Mouse (Mus musculus): ENCODE measurements at regions not wholly inside any gene's neighbourhood (a gene's known extent, or its start where the extent isn't known, plus 50 kb on each side); places are given as distances from the start of the nearest gene placed in this dataset.

DNA sequence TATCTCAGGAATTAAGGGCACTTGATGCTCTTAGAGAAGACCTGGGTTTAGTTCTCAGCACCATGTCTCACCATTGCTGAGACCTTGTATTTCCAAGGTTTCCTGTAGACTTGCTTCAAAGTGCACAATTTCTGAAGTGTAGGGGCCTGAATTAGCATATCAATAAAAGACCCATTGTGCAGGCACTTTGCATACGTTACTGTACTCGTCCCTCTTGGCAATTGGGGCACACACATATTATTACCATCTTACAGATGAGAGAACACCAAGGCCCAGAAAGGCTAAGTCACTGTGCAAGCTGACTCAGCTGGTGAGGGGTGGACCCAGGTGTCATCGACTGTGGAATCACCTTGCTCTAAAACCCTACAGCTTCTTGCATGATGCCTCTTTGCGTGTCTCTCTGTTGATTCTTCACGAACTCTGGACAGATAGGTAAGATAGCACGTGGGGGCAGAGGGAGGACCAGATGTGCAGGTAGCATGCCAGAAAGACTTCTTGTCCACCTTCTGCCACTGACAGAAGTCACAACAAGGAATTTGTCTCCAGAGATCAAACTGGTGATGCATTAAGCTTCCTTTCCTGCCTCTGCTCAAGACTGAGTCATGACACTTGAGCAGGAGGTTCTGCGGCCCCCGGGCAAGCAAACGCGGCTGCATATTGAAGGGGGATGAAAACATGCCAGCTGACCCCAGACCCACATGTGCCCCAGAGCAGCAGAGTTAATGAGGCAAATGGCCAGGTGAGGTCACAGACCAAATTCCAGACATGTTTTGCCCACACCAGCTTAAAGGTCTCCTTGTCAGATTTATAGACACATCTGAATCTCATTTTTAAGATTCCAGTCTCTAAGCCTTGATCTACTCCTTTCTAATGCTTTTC, 167.7 kb upstream of the Tut7 start:
- H3K4me1 ChIP-seq (ENCODE audit: control insufficient read depth, insufficient read depth, low read length) = no peaks in the 10 kb centered on the region
- ATAC-seq (ENCODE audit: insufficient read depth, low FRiP score, low TSS enrichment) (no peak), DNase-seq (ENCODE audit: low spot score) (no peak)
- no peak overlapping the region for H3K4me2 ChIP-seq (ENCODE audit: low read depth)
- no peaks in the 10 kb centered on the region for H3K27me3 ChIP-seq (ENCODE audit: control insufficient read depth, insufficient read depth, low read length)
- H3K9me3 ChIP-seq (ENCODE audit: control insufficient read depth, low read length) = no peaks in the 10 kb centered on the region
- 63% methylated on average over 10 of the region's 10 CpGs for WGBS
- no peak overlapping the region for H3K4me3 ChIP-seq (ENCODE audit: low read depth, low read length)
- no peak overlapping the region for H3K27ac ChIP-seq (ENCODE audit: low read depth, low read length)
- no peaks in the 10 kb centered on the region for H3K36me3 ChIP-seq (ENCODE audit: control insufficient read depth, insufficient read depth, low read length)
- no peak overlapping the region for H3K9ac ChIP-seq (ENCODE audit: low read length)

DNA sequence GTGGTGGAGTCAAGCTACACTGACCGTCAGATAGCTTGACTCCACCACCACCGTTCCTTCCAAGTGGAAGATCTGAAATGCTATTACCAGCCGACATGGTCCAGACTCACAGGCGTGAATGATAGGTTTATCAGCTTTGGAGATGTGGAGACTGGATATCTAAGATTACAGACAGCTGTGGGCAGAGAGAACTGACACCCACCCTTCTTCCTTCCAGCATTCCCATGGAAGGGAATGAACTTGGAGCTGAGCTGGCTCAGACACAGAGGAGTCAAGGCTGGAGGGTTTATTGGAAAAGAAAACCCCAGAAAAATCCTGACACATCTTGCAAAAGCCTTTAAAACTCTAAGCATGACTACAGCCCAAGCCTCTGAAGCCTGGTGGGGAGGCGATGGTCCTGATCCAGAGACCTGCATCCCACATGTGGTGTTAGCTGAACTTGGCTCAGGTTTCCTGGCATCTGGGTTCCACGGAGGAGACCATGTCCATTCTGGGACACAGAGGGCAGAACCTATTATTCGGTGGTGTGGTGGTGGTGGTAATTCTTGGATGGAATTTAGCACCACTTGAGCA, 165.5 kb upstream of the Tut7 start:
- no peak overlapping the region for H3K4me2 ChIP-seq (ENCODE audit: low read depth)
- H3K27ac ChIP-seq (ENCODE audit: low read depth, low read length) = no peak overlapping the region
- WGBS = 81% methylated on average over 7 of the region's 7 CpGs
- H3K27me3 ChIP-seq (ENCODE audit: control insufficient read depth, insufficient read depth, low read length) = no peaks in the 10 kb centered on the region
- DNase-seq (ENCODE audit: low spot score) = no peak
- no peak for ATAC-seq (ENCODE audit: insufficient read depth, low FRiP score, low TSS enrichment)
- no peaks in the 10 kb centered on the region for H3K4me1 ChIP-seq (ENCODE audit: control insufficient read depth, insufficient read depth, low read length)
- no peak overlapping the region for H3K4me3 ChIP-seq (ENCODE audit: low read depth, low read length)
- H3K36me3 ChIP-seq (ENCODE audit: control insufficient read depth, insufficient read depth, low read length) = no peaks in the 10 kb centered on the region
- no peaks in the 10 kb centered on the region for H3K9me3 ChIP-seq (ENCODE audit: control insufficient read depth, low read length)
- H3K9ac ChIP-seq (ENCODE audit: low read length) = no peak overlapping the region

DNA sequence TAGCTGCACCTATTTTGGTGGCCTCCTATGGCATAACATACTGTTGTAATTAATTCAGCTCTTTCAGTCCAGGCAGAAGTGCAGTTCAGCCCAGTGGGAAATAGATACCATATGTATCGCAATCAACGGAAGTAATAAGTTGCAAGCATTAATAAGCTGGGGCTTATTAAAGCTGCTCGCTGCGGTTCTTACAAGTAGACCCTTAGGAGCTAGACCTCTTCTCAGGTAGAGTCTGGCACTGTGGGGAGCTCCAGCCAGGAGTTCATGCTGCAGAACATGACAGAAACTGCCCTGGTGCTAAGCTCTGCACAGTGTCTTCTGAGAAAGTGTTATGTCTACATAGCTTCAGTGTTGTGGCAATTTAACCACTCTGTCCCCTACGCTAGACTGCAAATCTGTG, 153.5 kb upstream of the Tut7 start:
- Histone ChIP-seq H3K36me3 (ENCODE audit: control insufficient read depth, insufficient read depth, low read length) (no peaks in the 10 kb centered on the region), H3K9me3 (ENCODE audit: control insufficient read depth, low read length) (no peaks in the 10 kb centered on the region), H3K4me1 (ENCODE audit: control insufficient read depth, insufficient read depth, low read length) (peaks cover 6% of the 10 kb centered on the region; the same call in 1 of the 2 replicates), H3K27ac (ENCODE audit: low read depth, low read length) (no peak overlapping the region), H3K4me2 (ENCODE audit: low read depth) (no peak overlapping the region), H3K27me3 (ENCODE audit: control insufficient read depth, insufficient read depth, low read length) (no peaks in the 10 kb centered on the region), H3K9ac (ENCODE audit: low read length) (no peak overlapping the region), H3K4me3 (ENCODE audit: low read depth, low read length) (no peak overlapping the region)
- no peak for ATAC-seq (ENCODE audit: insufficient read depth, low FRiP score, low TSS enrichment)
- 96% methylated on average over 5 of the region's 5 CpGs for WGBS
- no peak for DNase-seq (ENCODE audit: low spot score)

DNA sequence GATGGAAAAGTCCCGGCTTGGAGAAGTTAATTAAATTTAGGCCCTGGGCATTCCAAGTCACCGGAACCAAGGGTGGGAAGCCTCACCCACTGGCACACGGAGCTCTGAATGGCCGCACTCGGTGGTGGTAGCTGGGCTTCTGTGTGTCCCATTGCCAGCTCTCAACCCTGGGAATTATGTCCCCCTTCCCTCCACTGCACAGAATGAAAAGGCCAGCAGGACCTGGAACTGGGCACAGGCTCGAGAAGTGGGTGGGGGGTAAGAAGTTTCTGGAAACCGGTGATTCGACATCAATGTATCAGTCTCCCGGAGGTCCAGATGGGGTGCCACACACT, 149.1 kb upstream of the Tut7 start:
- Histone ChIP-seq H3K9ac (ENCODE audit: low read length) (peak overlapping the region; percentile 33; the same call in 1 of the 2 replicates), H3K27ac (ENCODE audit: low read depth, low read length) (no peak overlapping the region), H3K4me3 (ENCODE audit: low read depth, low read length) (no peak overlapping the region), H3K9me3 (ENCODE audit: control insufficient read depth, low read length) (no peaks in the 10 kb centered on the region), H3K36me3 (ENCODE audit: control insufficient read depth, insufficient read depth, low read length) (no peaks in the 10 kb centered on the region), H3K27me3 (ENCODE audit: control insufficient read depth, insufficient read depth, low read length) (no peaks in the 10 kb centered on the region), H3K4me2 (ENCODE audit: low read depth) (peak overlapping the region; percentile 46), H3K4me1 (ENCODE audit: control insufficient read depth, insufficient read depth, low read length) (peaks cover 12% of the 10 kb centered on the region)
- 49% methylated on average over 9 of the region's 9 CpGs for WGBS
- ATAC-seq (ENCODE audit: insufficient read depth, low FRiP score, low TSS enrichment) = no peak; the same call in 1 of the 2 replicates
- no peak for DNase-seq (ENCODE audit: low spot score)

DNA sequence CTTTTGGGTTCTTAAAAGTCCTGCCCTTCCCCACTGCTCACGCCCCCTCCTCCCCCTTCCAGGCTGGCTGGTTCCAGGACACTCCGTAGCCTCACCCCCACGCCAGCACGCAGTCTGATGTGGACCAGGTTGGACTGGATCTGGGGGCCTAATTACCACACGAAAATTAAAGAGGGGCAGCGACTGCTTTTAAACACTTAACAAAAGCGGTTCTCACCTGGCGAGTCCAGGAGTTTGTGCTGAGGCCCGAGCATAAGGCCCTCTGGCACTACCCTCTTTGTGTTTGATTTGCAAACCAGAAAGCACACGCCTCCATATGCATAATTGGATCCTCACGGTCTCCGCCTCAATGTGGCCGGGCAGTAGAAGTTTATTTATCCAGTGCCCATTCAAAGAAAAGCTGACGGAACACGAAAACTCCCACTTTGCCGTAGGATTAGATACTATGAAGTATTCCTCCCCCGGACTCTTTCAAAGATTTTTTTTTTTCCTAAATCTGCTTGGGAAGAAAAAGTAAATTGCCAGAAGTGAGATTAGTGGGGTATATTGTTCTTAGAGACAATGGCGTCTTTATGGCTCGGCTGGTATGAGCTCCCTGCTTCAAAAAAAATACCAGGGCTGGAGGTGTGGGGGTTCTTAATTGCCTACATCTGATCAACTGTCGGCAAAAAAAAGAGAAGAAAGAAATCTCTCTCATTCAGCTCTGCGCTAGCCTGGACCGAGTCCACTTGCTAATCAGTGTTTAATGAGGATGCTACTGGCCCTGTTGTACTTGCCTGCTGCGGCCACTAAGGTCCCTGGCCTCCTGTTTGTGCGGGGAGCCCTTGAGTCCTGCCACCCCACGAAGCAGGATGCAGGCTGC, 148.5 kb upstream of the Tut7 start:
- Histone ChIP-seq H3K27me3 (ENCODE audit: control insufficient read depth, insufficient read depth, low read length) (no peaks in the 10 kb centered on the region), H3K4me1 (ENCODE audit: control insufficient read depth, insufficient read depth, low read length) (peaks cover 12% of the 10 kb centered on the region), H3K36me3 (ENCODE audit: control insufficient read depth, insufficient read depth, low read length) (no peaks in the 10 kb centered on the region), H3K9ac (ENCODE audit: low read length) (peak overlapping the region; percentile 33), H3K27ac (ENCODE audit: low read depth, low read length) (peak overlapping the region; percentile 45; the same call in 1 of the 2 replicates), H3K4me2 (ENCODE audit: low read depth) (peak overlapping the region; percentile 46), H3K9me3 (ENCODE audit: control insufficient read depth, low read length) (no peaks in the 10 kb centered on the region), H3K4me3 (ENCODE audit: low read depth, low read length) (peak overlapping the region; percentile 12; the same call in 1 of the 2 replicates)
- peak; percentile 71 for DNase-seq (ENCODE audit: low spot score)
- ATAC-seq (ENCODE audit: insufficient read depth, low FRiP score, low TSS enrichment) = peak; percentile 88
- WGBS = 1% methylated on average over 25 of the region's 25 CpGs

DNA sequence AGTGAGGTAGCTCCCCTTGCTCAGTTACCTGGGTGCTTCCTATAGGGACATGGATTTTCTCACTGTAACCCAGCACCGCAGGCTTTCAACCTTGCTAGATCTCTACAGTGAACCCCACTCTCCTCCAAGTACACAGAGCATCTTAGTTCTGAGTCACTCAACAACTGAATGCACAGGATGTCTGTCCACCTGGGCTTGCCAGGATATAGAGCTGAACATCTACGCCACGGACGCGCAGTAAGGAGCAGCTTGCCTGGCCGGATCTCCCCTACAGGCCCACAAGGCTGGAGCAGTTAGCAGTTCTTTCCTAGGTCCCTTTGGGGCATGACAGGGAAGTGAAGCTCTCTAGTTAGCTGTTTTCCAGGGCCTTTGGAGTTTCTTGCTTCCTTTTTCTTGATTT, 147.5 kb upstream of the Tut7 start:
- Histone ChIP-seq H3K27ac (ENCODE audit: low read depth, low read length) (no peak overlapping the region), H3K4me2 (ENCODE audit: low read depth) (no peak overlapping the region), H3K36me3 (ENCODE audit: control insufficient read depth, insufficient read depth, low read length) (no peaks in the 10 kb centered on the region), H3K9me3 (ENCODE audit: control insufficient read depth, low read length) (no peaks in the 10 kb centered on the region), H3K4me1 (ENCODE audit: control insufficient read depth, insufficient read depth, low read length) (peaks cover 12% of the 10 kb centered on the region), H3K4me3 (ENCODE audit: low read depth, low read length) (no peak overlapping the region), H3K9ac (ENCODE audit: low read length) (no peak overlapping the region), H3K27me3 (ENCODE audit: control insufficient read depth, insufficient read depth, low read length) (no peaks in the 10 kb centered on the region)
- ATAC-seq (ENCODE audit: insufficient read depth, low FRiP score, low TSS enrichment) (no peak), DNase-seq (ENCODE audit: low spot score) (no peak)
- 62% methylated on average over 6 of the region's 6 CpGs for WGBS

DNA sequence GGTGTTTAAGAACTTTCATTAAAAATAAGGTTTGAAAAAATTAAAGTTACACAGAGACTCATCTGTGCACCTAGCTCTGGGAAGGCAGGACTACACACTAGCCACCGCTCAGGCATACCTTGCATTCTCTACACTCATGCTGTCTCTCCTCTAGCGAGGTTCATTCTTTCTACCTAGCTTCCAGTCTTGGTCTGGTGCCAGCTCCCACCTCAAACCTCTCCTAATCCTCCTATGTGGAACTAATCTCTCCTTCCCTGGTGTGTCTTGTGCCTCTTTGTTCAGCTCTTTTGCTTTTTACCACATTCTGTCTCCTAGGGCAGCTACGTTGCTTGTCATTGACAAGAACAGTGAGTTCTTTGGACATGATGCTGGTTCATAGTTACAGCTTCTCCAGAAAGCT, 146.5 kb upstream of the Tut7 start:
- no peak for ATAC-seq (ENCODE audit: insufficient read depth, low FRiP score, low TSS enrichment)
- no peak overlapping the region for H3K9ac ChIP-seq (ENCODE audit: low read length)
- H3K36me3 ChIP-seq (ENCODE audit: control insufficient read depth, insufficient read depth, low read length) = no peaks in the 10 kb centered on the region
- H3K27ac ChIP-seq (ENCODE audit: low read depth, low read length) = no peak overlapping the region
- DNase-seq (ENCODE audit: low spot score) = no peak
- 88% methylated on average over 3 of the region's 3 CpGs for WGBS
- no peaks in the 10 kb centered on the region for H3K9me3 ChIP-seq (ENCODE audit: control insufficient read depth, low read length)
- H3K4me3 ChIP-seq (ENCODE audit: low read depth, low read length) = no peak overlapping the region
- H3K4me2 ChIP-seq (ENCODE audit: low read depth) = no peak overlapping the region
- no peaks in the 10 kb centered on the region for H3K27me3 ChIP-seq (ENCODE audit: control insufficient read depth, insufficient read depth, low read length)
- peaks cover 12% of the 10 kb centered on the region for H3K4me1 ChIP-seq (ENCODE audit: control insufficient read depth, insufficient read depth, low read length)

DNA sequence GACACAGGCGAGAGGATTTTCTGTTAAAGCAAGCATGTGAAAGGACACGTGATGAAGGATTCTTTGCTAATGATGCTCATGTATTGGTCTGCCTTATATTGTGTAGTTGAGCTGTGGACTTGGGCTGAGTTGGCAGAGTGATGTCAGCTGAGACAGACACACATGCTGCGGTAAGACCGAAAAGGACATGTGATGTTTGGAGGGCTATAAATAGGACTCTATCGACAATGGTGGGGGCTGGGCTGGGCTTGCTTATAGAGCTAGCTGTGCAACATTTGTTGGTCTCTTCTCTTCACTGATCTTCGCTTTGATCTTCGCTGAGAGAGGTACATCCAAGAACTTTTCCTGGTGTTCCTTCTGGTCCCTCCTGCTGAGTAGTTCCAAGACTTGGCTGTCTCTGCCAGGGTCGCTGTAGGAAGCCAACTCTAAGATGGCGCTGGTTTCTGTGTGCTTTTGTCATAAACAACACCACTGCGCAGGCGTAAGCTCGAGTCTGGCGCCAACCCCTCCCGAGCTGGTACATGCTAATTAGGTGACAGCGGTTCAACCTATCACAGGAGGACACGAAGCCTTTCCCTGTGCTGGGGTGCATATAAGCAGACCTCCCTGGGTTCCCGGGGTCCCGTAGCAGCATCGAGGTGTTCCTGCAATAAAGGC, 145.8 kb upstream of the Tut7 start:
- Histone ChIP-seq H3K9ac (ENCODE audit: low read length) (no peak overlapping the region), H3K27ac (ENCODE audit: low read depth, low read length) (no peak overlapping the region), H3K4me1 (ENCODE audit: control insufficient read depth, insufficient read depth, low read length) (peaks cover 12% of the 10 kb centered on the region), H3K4me3 (ENCODE audit: low read depth, low read length) (no peak overlapping the region), H3K36me3 (ENCODE audit: control insufficient read depth, insufficient read depth, low read length) (no peaks in the 10 kb centered on the region), H3K27me3 (ENCODE audit: control insufficient read depth, insufficient read depth, low read length) (no peaks in the 10 kb centered on the region), H3K4me2 (ENCODE audit: low read depth) (no peak overlapping the region), H3K9me3 (ENCODE audit: control insufficient read depth, low read length) (no peaks in the 10 kb centered on the region)
- WGBS = 86% methylated on average over 19 of the region's 19 CpGs
- ATAC-seq (ENCODE audit: insufficient read depth, low FRiP score, low TSS enrichment) (no peak), DNase-seq (ENCODE audit: low spot score) (no peak)
